Mouse (Mus musculus): ENCODE data around the gene Ckap5.

- TF ChIP-seq EP300 (IDR thresholded peaks at IDR 0.05; ENCODE audit: low read depth) (peak; percentile 58; the same call in 1 of the 2 replicates), CTCF (IDR thresholded peaks at IDR 0.05; ENCODE audit: low read depth) (peak; percentile 38)
Observed at GRCm38 (mm10) chr2:91526294-91527146, at the start of gene Ckap5.

All from heart, postnatal 0 days (tissue).